Mouse (Mus musculus) adipocyte (in vitro differentiated cells): Measurements from ENCODE around the gene Prdm12.

Experiments used
- DNase-seq: peaks from one replicate; pipeline ENCODE4 v3.0.0-alpha.2; 2016; ENCODE audit warnings: low spot score

Gene Prdm12

GRCm38 (mm10) chr2:31639901-31640608, at the start of gene Prdm12:
Prdm12 (plus strand) TSS chr2:31640037.
- no peak for DNase-seq

GRCm38 (mm10) chr2:31591799-31592484, 47.9 kb upstream of the Prdm12 start:
- DNase-seq = no peak

- DNase-seq = no peak
These were observed 32.3 kb upstream of the Prdm12 start for GRCm38 (mm10) chr2:31607555-31607954.

GRCm38 (mm10) chr2:31609859-31610261, 30.0 kb upstream of the Prdm12 start:
- peak; percentile 19 for DNase-seq

GRCm38 (mm10) chr2:31610922-31611321, 28.9 kb upstream of the Prdm12 start:
- DNase-seq = no peak

- no peak for DNase-seq
These were observed 28.4 kb upstream of the Prdm12 start for GRCm38 (mm10) chr2:31611400-31611799.

- DNase-seq = no peak
These were observed 27.2 kb upstream of the Prdm12 start for GRCm38 (mm10) chr2:31612627-31613026.

- DNase-seq = no peak
These were observed 26.1 kb upstream of the Prdm12 start for GRCm38 (mm10) chr2:31613781-31614180.

GRCm38 (mm10) chr2:31618484-31619161, 21.2 kb upstream of the Prdm12 start:
- no peak for DNase-seq

GRCm38 (mm10) chr2:31619208-31619607, 20.6 kb upstream of the Prdm12 start:
- DNase-seq = no peak

- no peak for DNase-seq
These were observed 6.3 kb upstream of the Prdm12 start for GRCm38 (mm10) chr2:31633531-31633930.

GRCm38 (mm10) chr2:31635281-31636137, 4.3 kb upstream of the Prdm12 start:
- no peak for DNase-seq

GRCm38 (mm10) chr2:31636138-31636741, 3.6 kb upstream of the Prdm12 start:
- no peak for DNase-seq

GRCm38 (mm10) chr2:31636742-31637141, 3.1 kb upstream of the Prdm12 start:
- no peak for DNase-seq

GRCm38 (mm10) chr2:31637311-31637710, 2.5 kb upstream of the Prdm12 start:
- no peak for DNase-seq

- no peak for DNase-seq
These were observed 2.0 kb upstream of the Prdm12 start for GRCm38 (mm10) chr2:31637807-31638206.

GRCm38 (mm10) chr2:31638581-31639465, 1.0 kb upstream of the Prdm12 start:
- no peak for DNase-seq

- DNase-seq = no peak
These were observed 424 bp upstream of the Prdm12 start for GRCm38 (mm10) chr2:31639466-31639760.

GRCm38 (mm10) chr2:31640609-31641507, 1.0 kb downstream of the Prdm12 start:
- no peak for DNase-seq

- DNase-seq = no peak
These were observed 1.6 kb downstream of the Prdm12 start for GRCm38 (mm10) chr2:31641508-31641830.
